Mouse (Mus musculus) heart, postnatal 36 days (tissue): ENCODE measurements around the gene Ercc6. TPM values are rescaled to one million over a fixed set of nuclear protein-coding genes. Genes with fewer than 3 reads are reported as not detected.

Experiments used
- DNase-seq, 2 experiments: peaks; one replicate each; pipeline ENCODE4 v3.0.0; 2021 to 2022
- intact Hi-C: fragments of 180-260 bp; cut with DNase I; formaldehyde crosslinking; loops from one replicate; pipeline ENCODE4 v1.15.1; 2025
- total RNA-seq, 2 experiments: library from RNA; stranded (reverse); gene quantifications; 2 replicates each; pipeline ENCODE4 v1.2.3; 2021

The Ercc6 gene
- total RNA-seq, 2 experiments from 2014 or later = 3.4 to 4.5 TPM

GRCm38 (mm10) chr14:32516086-32516485 is 2.8 kb downstream of the Ercc6 start:
- DNase-seq = no peak
- intact Hi-C loops = no loop called here

GRCm38 (mm10) chr14:32518543-32518942 is 5.2 kb downstream of the Ercc6 start:
- intact Hi-C loops = no loop called here
- DNase-seq = no peak

- intact Hi-C loops = no loop called here
- no peak for DNase-seq
Measured at GRCm38 (mm10) chr14:32520400-32520926, 7.1 kb downstream of the Ercc6 start.

- intact Hi-C loops = no loop called here
- no peak for DNase-seq
Measured at GRCm38 (mm10) chr14:32522336-32522735, 9.0 kb downstream of the Ercc6 start.

- no peak for DNase-seq
- intact Hi-C loops = no loop called here
Measured at GRCm38 (mm10) chr14:32524071-32524470, 10.8 kb downstream of the Ercc6 start.

- intact Hi-C loops = no loop called here
- DNase-seq = no peak
Measured at GRCm38 (mm10) chr14:32525996-32526705, 12.8 kb downstream of the Ercc6 start.

GRCm38 (mm10) chr14:32527211-32527610 is 13.9 kb downstream of the Ercc6 start:
- no peak for DNase-seq
- intact Hi-C loops = no loop called here

GRCm38 (mm10) chr14:32529036-32529435 is 15.7 kb downstream of the Ercc6 start:
- intact Hi-C loops = no loop called here
- DNase-seq = no peak

GRCm38 (mm10) chr14:32530896-32531295 is 17.6 kb downstream of the Ercc6 start:
- DNase-seq = peak; percentile 19 to 24
- intact Hi-C loops = loop anchor here (2.0 to 5.0 kb wide), 2 partner anchors 56 to 676 kb away; no protein-coding TSS in a partner anchor

GRCm38 (mm10) chr14:32531371-32531770 is 18.1 kb downstream of the Ercc6 start:
- DNase-seq = no peak
- intact Hi-C loops = loop anchor here (2.0 to 5.0 kb wide), 2 partner anchors 55 to 676 kb away; no protein-coding TSS in a partner anchor

- no peak for DNase-seq
- intact Hi-C loops = loop anchor here (5.0 kb wide), 1 partner anchor 675 kb away; no protein-coding TSS in a partner anchor
Measured at GRCm38 (mm10) chr14:32532381-32533147, 19.2 kb downstream of the Ercc6 start.

GRCm38 (mm10) chr14:32533148-32533520 is 19.8 kb downstream of the Ercc6 start:
- DNase-seq = no peak
- intact Hi-C loops = loop anchor here (5.0 kb wide), 1 partner anchor 674 kb away; no protein-coding TSS in a partner anchor

GRCm38 (mm10) chr14:32533656-32534055 is 20.3 kb downstream of the Ercc6 start:
- DNase-seq = no peak
- intact Hi-C loops = loop anchor here (5.0 kb wide), 1 partner anchor 674 kb away; no protein-coding TSS in a partner anchor

- no peak for DNase-seq
- intact Hi-C loops = loop anchor here (5.0 kb wide), 1 partner anchor 673 kb away; no protein-coding TSS in a partner anchor
Measured at GRCm38 (mm10) chr14:32534137-32534536, 20.8 kb downstream of the Ercc6 start.

GRCm38 (mm10) chr14:32536763-32537162 is 23.4 kb downstream of the Ercc6 start:
- no peak for DNase-seq
- intact Hi-C loops = no loop called here

GRCm38 (mm10) chr14:32538115-32538514 is 24.8 kb downstream of the Ercc6 start:
- DNase-seq = no peak
- intact Hi-C loops = no loop called here

GRCm38 (mm10) chr14:32543075-32543474 is 29.8 kb downstream of the Ercc6 start:
- intact Hi-C loops = no loop called here

GRCm38 (mm10) chr14:32546676-32547075 is 33.4 kb downstream of the Ercc6 start:
- intact Hi-C loops = no loop called here
- DNase-seq = no peak

More at GRCm38 (mm10) chr14:32543075-32543474, 29.8 kb downstream of the Ercc6 start:
- no peak for DNase-seq

GRCm38 (mm10) chr14:32551854-32552253 is 38.5 kb downstream of the Ercc6 start:
- DNase-seq = no peak
- intact Hi-C loops = no loop called here

- DNase-seq = no peak
- intact Hi-C loops = no loop called here
Measured at GRCm38 (mm10) chr14:32553198-32553903, 40.0 kb downstream of the Ercc6 start.
